Mouse (Mus musculus) embryonic stem cell, embryonic (primary cell): ENCODE data around the gene Igsf9.

Experiments used
- CTCF ChIA-PET, 4 experiments: fragments of 300-600 bp in 2 of 4; fragments of 350-600 bp in 2 of 4; sonication (Branson Sonifier 250); formaldehyde crosslinking; loops; one replicate each; lab custom pipeline; 2022; ENCODE audit warnings: inconsistent platforms in 2 of 4; lab: Charles Lee
- POLR2A ChIA-PET, 4 experiments: fragments of 300-600 bp in 2 of 4; fragments of 350-600 bp in 2 of 4; sonication (Branson Sonifier 250); formaldehyde crosslinking; loops; one replicate each; lab custom pipeline; 2022; ENCODE audit warnings: antibody characterized with exemption in 4 of 4, inconsistent platforms in 1 of 4; lab: Charles Lee

The Igsf9 gene

DNA sequence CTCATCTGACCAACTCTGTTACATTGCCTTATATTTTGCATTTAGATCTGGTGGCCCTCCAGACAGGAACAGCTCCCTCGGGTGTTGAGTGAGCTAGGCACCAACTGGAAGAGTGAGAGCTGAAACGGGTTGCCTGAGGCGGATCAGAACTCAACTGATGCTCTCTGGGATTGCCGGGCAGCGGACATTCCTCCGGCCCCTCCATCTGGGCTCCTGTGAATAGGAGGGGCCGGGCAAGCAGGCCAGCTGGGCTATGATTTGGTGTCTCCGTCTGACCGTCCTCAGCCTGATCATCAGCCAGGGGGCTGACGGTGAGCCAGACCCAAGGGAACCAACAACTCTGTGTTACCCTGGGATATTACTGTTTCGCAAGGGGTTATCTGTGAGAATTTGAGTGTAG, 2.6 kb downstream of the Igsf9 start:
- ChIA-PET POLR2A (interaction anchor here in 1 of 4 experiments (1.5 kb wide), 1 partner anchor 16 kb away, joined by 4 read pairs; the partner anchor contains the start of gene Tagln2), CTCF (interaction anchor here in 1 of 4 experiments (0.7 kb wide), 1 partner anchor 294 kb away, joined by 4 read pairs; no protein-coding TSS in a partner anchor)

GRCm38 (mm10) chr1:172484671-172485070, 3.1 kb downstream of the Igsf9 start:
- ChIA-PET CTCF (interaction anchor here in 1 of 4 experiments (0.7 kb wide), 1 partner anchor 294 kb away, joined by 4 read pairs; no protein-coding TSS in a partner anchor), POLR2A (no interaction called here)

GRCm38 (mm10) chr1:172485821-172486220, 4.2 kb downstream of the Igsf9 start:
- CTCF ChIA-PET: interaction anchor here in 2 of 4 experiments (0.5 to 1.1 kb wide), 2 partner anchors 33 to 79 kb away, joined by 3 read pairs; no protein-coding TSS in a partner anchor
- POLR2A ChIA-PET: interaction anchor here in 2 of 4 experiments (1.1 to 1.3 kb wide), 3 partner anchors 10 to 28 kb away, joined by 3 to 4 read pairs (median 3); no protein-coding TSS in a partner anchor

- ChIA-PET POLR2A (interaction anchor here in 2 of 4 experiments (1.1 to 1.3 kb wide), 3 partner anchors 10 to 27 kb away, joined by 3 to 4 read pairs (median 3); no protein-coding TSS in a partner anchor), CTCF (interaction anchor here in 2 of 4 experiments (0.5 to 1.1 kb wide), 2 partner anchors 34 to 80 kb away, joined by 3 read pairs; no protein-coding TSS in a partner anchor)
Measured at GRCm38 (mm10) chr1:172486236-172486635, 4.6 kb downstream of the Igsf9 start.

DNA sequence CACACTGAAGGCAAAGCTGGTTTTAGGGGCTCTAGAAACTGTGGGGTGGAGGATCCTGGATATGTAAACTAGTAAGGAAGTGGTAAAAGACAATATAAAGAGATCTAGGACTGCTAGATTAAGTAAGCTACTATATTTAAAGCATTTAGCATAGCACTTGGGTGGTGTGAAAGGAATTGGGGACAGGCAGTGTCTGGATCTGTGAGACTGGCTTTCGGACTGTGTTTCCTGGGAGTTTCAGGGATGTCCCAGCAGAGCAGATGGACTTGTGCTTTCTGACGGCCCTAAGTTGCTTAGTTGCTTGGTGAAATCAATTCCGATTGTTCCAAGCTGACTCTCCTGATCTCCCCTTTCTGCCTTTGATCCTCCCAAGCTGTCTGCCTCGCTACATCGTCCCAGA, 5.1 kb downstream of the Igsf9 start:
- POLR2A ChIA-PET: interaction anchor here in 2 of 4 experiments (1.1 to 1.3 kb wide), 3 partner anchors 10 to 27 kb away, joined by 3 to 4 read pairs (median 3); no protein-coding TSS in a partner anchor
- CTCF ChIA-PET: interaction anchor here in 2 of 4 experiments (0.9 to 1.4 kb wide), 2 partner anchors 15 to 122 kb away, joined by 3 read pairs; no protein-coding TSS in a partner anchor

- POLR2A ChIA-PET: interaction anchor here in 2 of 4 experiments (0.5 to 0.9 kb wide), 2 partner anchors 17 to 21 kb away, joined by 3 to 4 read pairs; no protein-coding TSS in a partner anchor
- CTCF ChIA-PET: interaction anchor here in 3 of 4 experiments (0.6 to 1.4 kb wide), 3 partner anchors 13 to 61 kb away, joined by 3 read pairs; no protein-coding TSS in a partner anchor
Measured at GRCm38 (mm10) chr1:172487859-172488258, 6.3 kb downstream of the Igsf9 start.

- CTCF ChIA-PET: interaction anchor here in 2 of 4 experiments (2.3 to 3.6 kb wide), 3 partner anchors 75 to 80 kb away, joined by 34 to 46 read pairs (median 38); no protein-coding TSS in a partner anchor
- POLR2A ChIA-PET: interaction anchor here in 1 of 4 experiments (0.6 to 1.2 kb wide), 4 partner anchors 11 to 1012 kb away, joined by 3 to 4 read pairs (median 4); partner anchors contain the start of gene Tagln2
Measured at GRCm38 (mm10) chr1:172488831-172489230, 7.2 kb downstream of the Igsf9 start.

GRCm38 (mm10) chr1:172489585-172490250, 8.1 kb downstream of the Igsf9 start:
- ChIA-PET CTCF (interaction anchor here (0.5 to 3.6 kb wide), 75 partner anchors 8 to 860 kb away, joined by 3 to 46 read pairs (median 5); partner anchors contain the start of genes Igsf9 (in 4 of the 4), Tagln2 (in 3 of the 4), Cfap45 (in 2 of the 4) and Dusp23 (in 1 of the 4)), POLR2A (interaction anchor here (0.6 to 2.1 kb wide), 18 partner anchors 8 to 92 kb away, joined by 3 to 17 read pairs (median 4); partner anchors contain the start of genes Igsf9 (in 2 of the 4), Tagln2 (in 2 of the 4) and Cfap45 (in 1 of the 4))

- POLR2A ChIA-PET: interaction anchor here (0.6 to 2.1 kb wide), 18 partner anchors 8 to 398 kb away, joined by 3 to 17 read pairs (median 4); partner anchors contain the start of genes Igsf9 (in 2 of the 4), Cfap45 (in 1 of the 4) and Tagln2 (in 1 of the 4)
- CTCF ChIA-PET: interaction anchor here (0.5 to 3.6 kb wide), 79 partner anchors 8 to 859 kb away, joined by 3 to 46 read pairs (median 5); partner anchors contain the start of genes Igsf9 (in 4 of the 4), Tagln2 (in 3 of the 4), Cfap45 (in 2 of the 4) and Slamf9 (in 2 of the 4)
Measured at GRCm38 (mm10) chr1:172490261-172490661, 8.7 kb downstream of the Igsf9 start.

- POLR2A ChIA-PET: interaction anchor here in 1 of 4 experiments (2.1 kb wide), 1 partner anchor 10 kb away, joined by 6 read pairs; no protein-coding TSS in a partner anchor
- CTCF ChIA-PET: interaction anchor here in 2 of 4 experiments (0.6 to 3.6 kb wide), 5 partner anchors 9 to 173 kb away, joined by 3 to 46 read pairs (median 4); no protein-coding TSS in a partner anchor
Measured at GRCm38 (mm10) chr1:172492047-172492446, 10.5 kb downstream of the Igsf9 start.

GRCm38 (mm10) chr1:172493516-172493915, 11.9 kb downstream of the Igsf9 start:
- ChIA-PET CTCF (interaction anchor here in 1 of 4 experiments (0.9 kb wide), 1 partner anchor 60 kb away, joined by 3 read pairs; no protein-coding TSS in a partner anchor), POLR2A (interaction anchor here in 3 of 4 experiments (0.5 to 2.1 kb wide), 6 partner anchors 8 to 95 kb away, joined by 3 to 6 read pairs (median 4); no protein-coding TSS in a partner anchor)

DNA sequence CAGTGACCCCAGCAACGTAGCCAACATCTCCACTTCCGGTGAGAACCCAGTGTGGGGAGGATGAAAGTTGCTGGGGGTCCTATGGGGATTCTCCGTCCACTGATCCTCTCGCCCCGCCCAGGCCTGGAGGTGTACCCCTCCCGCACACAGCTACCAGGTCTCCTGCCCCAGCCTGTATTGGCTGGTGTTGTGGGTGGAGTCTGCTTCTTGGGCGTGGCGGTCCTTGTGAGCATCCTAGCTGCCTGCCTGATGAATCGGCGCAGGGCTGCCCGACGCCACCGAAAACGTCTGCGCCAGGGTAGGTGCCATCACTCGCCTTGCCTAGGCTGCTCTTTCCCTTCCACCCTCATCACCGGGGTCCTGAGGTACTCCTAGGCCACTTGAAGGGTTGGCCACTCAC, 14.4 kb downstream of the Igsf9 start:
- ChIA-PET POLR2A (interaction anchor here in 3 of 4 experiments (0.5 to 3.5 kb wide), 10 partner anchors 10 to 1614 kb away, joined by 3 to 26 read pairs (median 6); partner anchors contain the start of gene Cfap45 (in 2 of the 3)), CTCF (interaction anchor here in 2 of 4 experiments (0.7 to 0.9 kb wide), 2 partner anchors 87 kb away, joined by 3 read pairs; no protein-coding TSS in a partner anchor)

- ChIA-PET POLR2A (interaction anchor here in 2 of 4 experiments (0.6 to 3.8 kb wide), 6 partner anchors 15 to 121 kb away, joined by 3 to 26 read pairs (median 5); partner anchors contain the start of genes Cfap45 (in 1 of the 2), Igsf9 (in 1 of the 2) and Pigm (in 1 of the 2)), CTCF (interaction anchor here in 3 of 4 experiments (0.5 to 1.4 kb wide), 3 partner anchors 24 to 89 kb away, joined by 3 to 5 read pairs (median 5); partner anchors contain the start of gene Cfap45 (in 1 of the 3))
Measured at GRCm38 (mm10) chr1:172497428-172497827, 15.8 kb downstream of the Igsf9 start.

GRCm38 (mm10) chr1:172499765-172500441, 18.3 kb downstream of the Igsf9 start, which contains the start of gene Tagln2:
Tagln2 (plus strand) TSS chr1:172500047.
- POLR2A ChIA-PET: interaction anchor here in 3 of 4 experiments (0.6 to 3.8 kb wide), 30 partner anchors 9 to 413 kb away, joined by 3 to 20 read pairs (median 4); partner anchors contain the start of genes Cfap45 (in 3 of the 3) and Igsf9 (in 3 of the 3)

DNA sequence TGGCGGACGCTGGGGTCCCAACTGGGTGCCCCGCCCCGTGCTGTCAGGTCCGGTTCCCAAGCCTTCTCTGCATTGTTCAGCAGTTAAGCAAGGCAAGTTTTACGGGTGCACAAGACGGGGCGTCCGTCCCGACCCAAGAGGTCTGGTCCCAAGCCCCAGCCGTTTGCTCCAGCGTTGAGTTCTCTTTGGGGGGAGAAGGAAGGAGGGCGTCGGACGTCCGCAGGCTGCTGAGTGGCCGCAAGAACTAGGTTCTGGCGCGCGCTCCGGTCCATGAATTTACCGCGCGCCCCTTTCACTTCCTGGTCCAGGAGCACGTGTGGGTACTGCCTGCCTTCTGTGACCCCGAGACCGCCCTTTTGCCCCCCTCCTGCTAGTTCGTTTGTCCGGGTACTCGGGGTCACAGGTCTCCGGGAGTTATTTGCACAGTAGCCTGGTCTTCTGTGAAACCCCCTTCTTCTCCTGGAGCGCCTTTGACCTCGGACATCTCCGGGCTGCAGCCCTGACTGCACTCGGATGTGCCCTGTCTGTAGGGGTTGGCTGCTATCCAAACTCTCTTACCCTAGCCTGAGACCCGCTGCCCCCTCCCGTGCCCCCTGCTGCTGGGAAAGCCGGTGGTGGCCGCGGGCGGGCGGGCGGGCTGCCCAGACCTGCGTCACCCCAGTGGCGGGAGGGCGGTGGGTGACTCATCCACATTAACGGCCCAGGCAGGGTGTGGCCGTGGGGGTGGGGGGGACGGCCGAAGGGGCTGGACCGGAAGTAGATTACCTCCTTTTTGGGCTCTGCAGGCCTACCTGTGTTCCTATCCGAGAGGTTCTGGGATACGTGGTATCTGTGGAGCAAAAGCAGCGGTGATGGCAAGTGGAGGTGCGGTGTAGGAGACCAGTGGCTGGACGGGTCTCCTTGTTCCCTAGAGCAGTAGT, 19.1 kb downstream of the Igsf9 start:
- ChIA-PET CTCF (interaction anchor here (0.7 to 1.3 kb wide), 13 partner anchors 10 to 955 kb away, joined by 3 to 7 read pairs (median 3); partner anchors contain the start of gene Dusp23 (in 1 of the 4)), POLR2A (interaction anchor here in 3 of 4 experiments (0.7 to 4.6 kb wide), 38 partner anchors 7 to 1127 kb away, joined by 3 to 51 read pairs (median 4); partner anchors contain the start of genes Cfap45 (in 3 of the 3) and Igsf9 (in 3 of the 3))

More at GRCm38 (mm10) chr1:172499765-172500441, 18.3 kb downstream of the Igsf9 start, which contains the start of gene Tagln2:
- CTCF ChIA-PET: interaction anchor here (0.6 to 1.0 kb wide), 9 partner anchors 10 to 956 kb away, joined by 3 to 10 read pairs (median 4); partner anchors contain the start of gene Dusp23 (in 1 of the 4)
